Mouse (Mus musculus): ENCODE measurements around the gene Ly6g6e.

- no peak for TF ChIP-seq POLR2A (IDR thresholded peaks at IDR 0.05; ENCODE audit: extremely low read depth, insufficient read depth, low read length)
- TF ChIP-seq CTCF (IDR thresholded peaks at IDR 0.05; ENCODE audit: low read depth, low read length): no peak
These were observed 29.8 kb upstream of the Ly6g6e start, which contains the start of gene Msh5 for GRCm38 (mm10) chr17:35046681-35047455.

Data from liver, adult 2 months (tissue).